Mouse (Mus musculus): ENCODE data around the gene Eps8l3. TPM values are rescaled to one million over a fixed set of nuclear protein-coding genes. Genes with fewer than 3 reads are reported as not detected.
"Not testable (repeated sequence)": the region's sequence is repeated elsewhere in the genome, so short reads cannot be mapped to it uniquely, and the experiment has no call there.

Eps8l3 gene
- total RNA-seq, 4 experiments from 2014 or later = not detected

- no peak for DNase-seq
Measured at GRCm38 (mm10) chr3:107853232-107854181, 23.5 kb upstream of the Eps8l3 start.

GRCm38 (mm10) chr3:107855368-107855767 lies 21.7 kb upstream of the Eps8l3 start:
- DNase-seq = no peak

- no peak for DNase-seq
Measured at GRCm38 (mm10) chr3:107857646-107858045, 19.4 kb upstream of the Eps8l3 start.

- DNase-seq = not testable (repeated sequence)
Measured at GRCm38 (mm10) chr3:107861483-107861882, 15.5 kb upstream of the Eps8l3 start.

- DNase-seq = no peak
Measured at GRCm38 (mm10) chr3:107862471-107862870, 14.6 kb upstream of the Eps8l3 start.

- no peak for DNase-seq
Measured at GRCm38 (mm10) chr3:107863471-107863870, 13.6 kb upstream of the Eps8l3 start.

- peak; percentile 81 for DNase-seq
Measured at GRCm38 (mm10) chr3:107863898-107864603, 13.0 kb upstream of the Eps8l3 start.

GRCm38 (mm10) chr3:107865364-107866091 lies 11.5 kb upstream of the Eps8l3 start:
- no peak for DNase-seq

- DNase-seq = peak; percentile 77
Measured at GRCm38 (mm10) chr3:107867086-107867485, 9.9 kb upstream of the Eps8l3 start.

GRCm38 (mm10) chr3:107868452-107868851 lies 8.6 kb upstream of the Eps8l3 start:
- DNase-seq = no peak

- DNase-seq = no peak
Measured at GRCm38 (mm10) chr3:107869097-107869496, 7.9 kb upstream of the Eps8l3 start.

GRCm38 (mm10) chr3:107869925-107870324 lies 7.1 kb upstream of the Eps8l3 start:
- DNase-seq = no peak

GRCm38 (mm10) chr3:107873335-107874251 lies 3.4 kb upstream of the Eps8l3 start:
- DNase-seq = no peak

- no peak for DNase-seq
Measured at GRCm38 (mm10) chr3:107875231-107875630, 1.8 kb upstream of the Eps8l3 start.

- no peak for DNase-seq
Measured at GRCm38 (mm10) chr3:107877747-107878736, 1.0 kb downstream of the Eps8l3 start.

- no peak for DNase-seq
Measured at GRCm38 (mm10) chr3:107887674-107888495, 10.9 kb downstream of the Eps8l3 start.

- DNase-seq = not testable (repeated sequence)
Measured at GRCm38 (mm10) chr3:107889236-107889635, 12.2 kb downstream of the Eps8l3 start.

GRCm38 (mm10) chr3:107895194-107895719 lies 18.2 kb downstream of the Eps8l3 start:
- DNase-seq = no peak

Data from adrenal gland, adult 8-10 months (tissue).